Mouse (Mus musculus) bone marrow macrophage, adult 2 months (primary cell): ENCODE data around the gene Hbq1a. TPM values are rescaled to one million over a fixed set of nuclear protein-coding genes. Genes with fewer than 3 reads are reported as not detected.

ENCODE experiments used
- H3K27ac ChIP-seq: 2 replicates; pipeline ENCODE4 v1.5.1; 2012; ENCODE audit warnings: low read depth, low read length; ENCODE audit not compliant: insufficient read depth
- H3K4me1 ChIP-seq: 2 replicates; pipeline ENCODE4 v1.6.1; 2012; ENCODE audit warnings: low read length; ENCODE audit not compliant: control insufficient read depth, insufficient read depth
- H3K4me3 ChIP-seq: 2 replicates; pipeline ENCODE4 v1.5.1; 2012; ENCODE audit warnings: mild to moderate bottlenecking, low read length, moderate library complexity; ENCODE audit not compliant: insufficient read depth
- CTCF ChIP-seq: IDR thresholded peaks from 2 replicates; pipeline ENCODE4 v1.5.1; 2012; ENCODE audit warnings: low read depth, mild to moderate bottlenecking, low read length, moderate library complexity
- POLR2A ChIP-seq: IDR thresholded peaks from 2 replicates; pipeline ENCODE4 v1.6.1; 2012; ENCODE audit warnings: mild to moderate bottlenecking, low read depth, low read length, borderline replicate concordance
- polyA plus RNA-seq: library from polyadenylated mRNA; stranded (reverse); fragments of >200 nt; gene quantifications from 2 replicates; pipeline ENCODE4 v1.2.4, GENCODE M21; 2012; ENCODE audit not compliant: missing spikeins, insufficient read depth, insufficient read length

Gene Hbq1a
- polyA plus RNA-seq, 1 experiment, result not detected

GRCm38 (mm10) chr11:32321196-32321565, 21.3 kb downstream of the Hbq1a start:
- TF ChIP-seq CTCF, result peak; percentile 98
- no peak for TF ChIP-seq POLR2A

DNA sequence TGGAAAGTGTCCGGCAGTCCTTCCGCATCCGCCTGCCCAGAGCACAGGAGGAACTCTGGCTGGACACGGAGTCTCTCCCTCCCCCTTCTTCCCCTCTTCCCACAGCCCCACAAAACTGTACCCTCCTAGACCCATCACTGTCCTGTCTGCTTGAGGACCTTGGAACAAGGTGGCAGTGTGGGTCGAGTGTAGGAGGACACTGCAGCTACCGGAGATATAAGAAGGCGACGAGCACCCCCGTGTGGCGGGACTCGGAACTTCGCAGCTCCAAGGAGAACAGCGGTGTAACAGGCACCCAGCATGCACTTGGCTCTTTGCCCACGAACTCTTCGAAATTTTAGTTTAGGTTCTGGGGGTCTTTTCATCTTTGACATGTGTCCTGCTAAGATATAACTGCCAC, 24.7 kb downstream of the Hbq1a start:
- TF ChIP-seq CTCF (peak; percentile 93), POLR2A (no peak)
- Histone ChIP-seq H3K4me1 (peaks cover 16% of the 10 kb centered on the region), H3K4me3 (peak overlapping the region; percentile 55), H3K27ac (peak overlapping the region; percentile 43)

More at GRCm38 (mm10) chr11:32321196-32321565, 21.3 kb downstream of the Hbq1a start:
- H3K4me1 ChIP-seq, result peaks cover 9% of the 10 kb centered on the region
- no peak overlapping the region for H3K27ac ChIP-seq
- H3K4me3 ChIP-seq, result no peak overlapping the region

- TF ChIP-seq POLR2A, result no peak
- Histone ChIP-seq H3K4me3 (no peak overlapping the region), H3K4me1 (peaks cover 34% of the 10 kb centered on the region), H3K27ac (peak overlapping the region; percentile 98)
Measured at GRCm38 (mm10) chr11:32331075-32331474, 31.2 kb downstream of the Hbq1a start.

DNA sequence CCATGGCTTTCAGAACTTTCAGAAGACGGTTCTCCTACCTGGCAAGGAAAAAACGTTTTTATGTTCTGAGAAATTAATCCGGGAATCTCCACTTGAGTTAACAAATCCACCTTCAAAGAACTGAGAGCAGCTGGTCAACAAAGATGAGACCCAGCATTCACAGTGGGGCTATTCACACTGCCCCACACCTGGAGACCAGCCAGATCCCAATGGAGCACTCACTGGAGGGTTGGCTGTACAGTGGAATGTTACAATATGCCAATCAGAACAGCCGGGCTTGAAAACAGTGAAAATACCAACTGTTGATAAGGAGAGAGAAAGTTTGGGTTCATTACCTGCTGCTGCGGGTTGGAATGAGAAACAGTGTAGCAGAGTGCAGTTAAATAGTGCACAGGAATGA, 32.0 kb downstream of the Hbq1a start:
- peak overlapping the region; percentile 96 for H3K27ac ChIP-seq
- H3K4me3 ChIP-seq, result no peak overlapping the region
- TF ChIP-seq POLR2A, result no peak
- no peak for TF ChIP-seq CTCF
- peaks cover 38% of the 10 kb centered on the region for H3K4me1 ChIP-seq

GRCm38 (mm10) chr11:32333235-32333634, 33.4 kb downstream of the Hbq1a start:
- no peak overlapping the region for H3K4me3 ChIP-seq
- H3K4me1 ChIP-seq, result peaks cover 42% of the 10 kb centered on the region
- H3K27ac ChIP-seq, result no peak overlapping the region
- TF ChIP-seq POLR2A (no peak), CTCF (no peak)

DNA sequence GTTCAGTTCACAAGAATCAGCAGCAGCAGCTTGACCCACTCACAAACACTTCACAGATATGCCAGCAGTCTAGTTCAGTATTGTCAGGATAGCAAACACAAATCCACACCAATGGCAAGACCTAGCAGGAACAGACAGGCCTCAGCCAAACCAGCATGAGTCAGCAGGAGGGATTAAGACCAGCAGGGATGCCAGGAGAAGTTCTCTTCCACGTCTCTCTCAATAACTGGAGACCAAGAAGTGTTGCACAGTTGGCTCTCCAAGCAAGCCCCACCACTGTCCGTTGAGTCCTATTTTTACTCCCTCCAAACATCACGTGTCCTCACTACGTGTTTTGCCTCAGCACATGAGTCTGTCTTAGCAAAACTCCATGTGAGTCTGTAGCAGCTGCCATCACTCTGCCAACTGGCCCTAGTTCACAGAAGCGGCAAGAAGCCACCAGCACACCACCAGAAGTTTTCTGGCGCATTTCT, 36.6 kb downstream of the Hbq1a start:
- peaks cover 35% of the 10 kb centered on the region for H3K4me1 ChIP-seq
- H3K27ac ChIP-seq, result no peak overlapping the region
- no peak for TF ChIP-seq CTCF
- no peak for TF ChIP-seq POLR2A
- no peak overlapping the region for H3K4me3 ChIP-seq

- TF ChIP-seq POLR2A, result no peak
- no peak for TF ChIP-seq CTCF
- H3K27ac ChIP-seq, result no peak overlapping the region
- H3K4me1 ChIP-seq, result peaks cover 25% of the 10 kb centered on the region
- H3K4me3 ChIP-seq, result no peak overlapping the region
Measured at GRCm38 (mm10) chr11:32339131-32339531, 39.3 kb downstream of the Hbq1a start.

GRCm38 (mm10) chr11:32340476-32341473, 40.9 kb downstream of the Hbq1a start:
- Histone ChIP-seq H3K4me3 (no peak overlapping the region), H3K27ac (no peak overlapping the region), H3K4me1 (peaks cover 22% of the 10 kb centered on the region)
- TF ChIP-seq POLR2A (no peak), CTCF (peak; percentile 69)

DNA sequence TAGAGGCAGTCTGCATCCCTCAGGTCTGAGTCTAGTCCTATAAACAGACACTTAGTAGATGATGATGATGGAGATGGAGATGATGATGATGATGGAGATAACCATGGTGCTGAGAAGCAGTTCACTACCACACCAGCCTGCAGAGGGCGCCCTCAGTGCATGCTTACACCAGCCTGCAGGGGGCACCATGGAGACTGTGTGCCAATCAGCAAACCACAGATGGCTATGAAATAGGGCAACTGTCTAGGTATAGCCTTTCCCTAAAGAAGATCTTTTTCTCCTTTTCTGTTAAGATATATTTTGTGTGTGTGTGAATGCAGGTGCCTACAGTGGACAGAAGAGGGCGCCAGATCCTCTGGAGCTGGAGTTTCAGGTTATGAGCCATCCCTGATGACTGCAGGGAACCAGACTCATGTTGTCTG, 42.9 kb downstream of the Hbq1a start:
- TF ChIP-seq POLR2A (no peak), CTCF (peak; percentile 100)
- Histone ChIP-seq H3K4me1 (peaks cover 17% of the 10 kb centered on the region), H3K27ac (no peak overlapping the region), H3K4me3 (no peak overlapping the region)

DNA sequence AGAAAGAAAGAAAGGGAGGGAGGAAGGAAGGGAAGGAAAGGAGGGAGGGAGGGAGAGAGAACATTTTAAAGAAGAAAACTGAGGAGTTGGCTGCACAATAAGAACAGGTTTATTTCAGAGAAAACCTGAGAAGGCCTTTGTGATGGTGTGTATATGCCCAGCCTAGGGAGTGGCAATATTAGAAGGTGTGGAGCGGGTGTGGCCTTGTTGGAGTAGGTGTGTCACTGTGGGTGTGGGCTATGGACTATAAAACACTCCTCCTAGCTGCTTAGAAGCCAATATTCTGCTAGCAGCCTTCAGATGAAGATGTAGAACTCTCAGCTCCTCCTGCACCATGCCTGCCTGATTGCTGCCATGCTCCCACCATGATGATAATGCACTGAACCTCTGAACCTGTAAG, 43.5 kb downstream of the Hbq1a start:
- no peak overlapping the region for H3K27ac ChIP-seq
- H3K4me1 ChIP-seq, result peaks cover 14% of the 10 kb centered on the region
- no peak for TF ChIP-seq POLR2A
- TF ChIP-seq CTCF, result no peak
- H3K4me3 ChIP-seq, result no peak overlapping the region
